Comparison of ENCODE assay signal across 24 mouse cellular contexts in genomic region chr12:97978668-97979067, GRCm38 (mm10).
A peak's percentile ranks its signal among the peaks of the same experiment; 100 is the strongest.
DNase-seq lines count a peak whose midpoint lies in the region; ATAC-seq and TF ChIP-seq lines count a peak whose summit lies in the region.
"Had no signal": no experiment of that assay in that cellular context is flagged by ENCODE, and none has a peak within 500 bp of the region (broad histone marks: within the 10 kb centered on the region; RNA-seq: fewer than 3 reads in every experiment).

No protein-coding gene starts in this region.

- no peak overlapping the region for H3K4me3 ChIP-seq in hindbrain, embryonic 16.5 days (ENCODE audit: low read length)
- no peak overlapping the region for H3K4me3 ChIP-seq in hindbrain, embryonic 12.5 days
- no peak overlapping the region for H3K4me3 ChIP-seq in cortical plate, adult 2 months (ENCODE audit: insufficient read depth, low read length)
- no peak overlapping the region for H3K4me3 ChIP-seq in forebrain, embryonic 12.5 days (replicated peaks)
- no peak overlapping the region for H3K4me3 ChIP-seq in forebrain, postnatal 0 days (ENCODE audit: low read depth, low read length)
- H3K4me3 ChIP-seq: heart, embryonic 10.5 days; limb, embryonic 10.5 days; limb, embryonic 15.5 days; liver, embryonic 13.5 days; midbrain, embryonic 15.5 days; neural tube, embryonic 15.5 days had no signal

- no peak for TF ChIP-seq CTCF in cortical plate, adult 2 months (IDR thresholded peaks at IDR 0.05; ENCODE audit: extremely low read depth, insufficient read depth, low read length)
- TF ChIP-seq CTCF in forebrain, postnatal 0 days (IDR thresholded peaks at IDR 0.05; ENCODE audit: low read depth) = no peak

- no peak overlapping the region for H3K9ac ChIP-seq in hindbrain, embryonic 16.5 days (ENCODE audit: low read depth, low read length)
- H3K9ac ChIP-seq in hindbrain, embryonic 12.5 days = no peak overlapping the region
- H3K9ac ChIP-seq in forebrain, embryonic 12.5 days = no peak overlapping the region
- no peak overlapping the region for H3K9ac ChIP-seq in forebrain, postnatal 0 days
- H3K9ac ChIP-seq: limb, embryonic 15.5 days; liver, embryonic 13.5 days; midbrain, embryonic 15.5 days; neural tube, embryonic 15.5 days had no signal

- H3K27ac ChIP-seq in hindbrain, embryonic 16.5 days (ENCODE audit: low read depth, low read length) = no peak overlapping the region
- no peak overlapping the region for H3K27ac ChIP-seq in hindbrain, embryonic 12.5 days
- 0 out of 2 replicates have a peak overlapping the region, but pooled peaks have one; percentile 23 for H3K27ac ChIP-seq in cortical plate, adult 2 months (ENCODE audit: insufficient read depth, low read length)
- H3K27ac ChIP-seq in forebrain, embryonic 12.5 days = 0 out of 2 replicates have a peak overlapping the region, but pooled peaks have one; percentile 25
- no peak overlapping the region for H3K27ac ChIP-seq in forebrain, postnatal 0 days (ENCODE audit: low read depth, low read length)
- H3K27ac ChIP-seq: heart, embryonic 10.5 days; limb, embryonic 10.5 days; limb, embryonic 15.5 days; liver, embryonic 13.5 days; midbrain, embryonic 15.5 days; neural tube, embryonic 15.5 days had no signal

- TF ChIP-seq POLR2A in cortical plate, adult 2 months (IDR thresholded peaks at IDR 0.05; ENCODE audit: extremely low read depth, insufficient read depth, low read length) = no peak

- H3K4me1 ChIP-seq in hindbrain, embryonic 16.5 days (ENCODE audit: control insufficient read depth, insufficient read depth, low read depth, low read length) = no peaks in the 10 kb centered on the region
- no peaks in the 10 kb centered on the region for H3K4me1 ChIP-seq in hindbrain, embryonic 12.5 days
- H3K4me1 ChIP-seq in cortical plate, adult 2 months (ENCODE audit: control insufficient read depth, insufficient read depth, low read length) = no peaks in the 10 kb centered on the region
- H3K4me1 ChIP-seq in forebrain, embryonic 12.5 days = peaks cover 14% of the 10 kb centered on the region
- H3K4me1 ChIP-seq in forebrain, postnatal 0 days (ENCODE audit: insufficient read depth) = no peaks in the 10 kb centered on the region
- H3K4me1 ChIP-seq: heart, embryonic 10.5 days; limb, embryonic 10.5 days; limb, embryonic 15.5 days; liver, embryonic 13.5 days had no signal

- H3K27me3 ChIP-seq in hindbrain, embryonic 16.5 days (replicated peaks; ENCODE audit: control insufficient read depth, insufficient read depth, low read length) = no peaks in the 10 kb centered on the region
- H3K27me3 ChIP-seq in hindbrain, embryonic 12.5 days = no peaks in the 10 kb centered on the region
- H3K27me3 ChIP-seq in forebrain, embryonic 12.5 days = no peaks in the 10 kb centered on the region
- H3K27me3 ChIP-seq in forebrain, postnatal 0 days (ENCODE audit: insufficient read depth, low read length) = no peaks in the 10 kb centered on the region
- H3K27me3 ChIP-seq: limb, embryonic 15.5 days; liver, embryonic 13.5 days; midbrain, embryonic 15.5 days; neural tube, embryonic 15.5 days had no signal

- peak; percentile 58 for ATAC-seq in hindbrain, embryonic 16.5 days
- no peak for ATAC-seq in hindbrain, embryonic 12.5 days (ENCODE audit: low FRiP score)
- ATAC-seq in forebrain, embryonic 12.5 days (ENCODE audit: low FRiP score) = no peak; the same call in 1 of the 2 replicates
- peak; percentile 53; the same call in 1 of the 2 replicates for ATAC-seq in forebrain, postnatal 0 days
- ATAC-seq: CD4-positive, CD25-positive, alpha-beta regulatory T cell, adult 4 months; intestine, embryonic 16.5 days; lung, postnatal 0 days had no signal

- H3K36me3 ChIP-seq in hindbrain, embryonic 16.5 days (ENCODE audit: control insufficient read depth, insufficient read depth, low read length) = no peaks in the 10 kb centered on the region
- no peaks in the 10 kb centered on the region for H3K36me3 ChIP-seq in hindbrain, embryonic 12.5 days
- no peaks in the 10 kb centered on the region for H3K36me3 ChIP-seq in forebrain, embryonic 12.5 days (replicated peaks)
- H3K36me3 ChIP-seq in forebrain, postnatal 0 days (ENCODE audit: insufficient read depth) = no peaks in the 10 kb centered on the region
- H3K36me3 ChIP-seq: heart, embryonic 10.5 days; limb, embryonic 10.5 days; limb, embryonic 15.5 days; liver, embryonic 13.5 days; midbrain, embryonic 15.5 days; neural tube, embryonic 15.5 days had no signal

- DNase-seq in forebrain, postnatal 0 days = peak; percentile 49
- DNase-seq in kidney, adult 9 months = no peak
- no peak for DNase-seq in layer of hippocampus, postnatal 36 days
- DNase-seq: adrenal gland, postnatal 14 days; heart, postnatal 36 days; kidney, adult 8-10 months; kidney, postnatal 10 days; liver, embryonic 13.5 days; lung, adult 18-20 months; lung, postnatal 4 days; right cerebral cortex, postnatal 14 days; thymus, postnatal 4 days had no signal

- no peak overlapping the region for H3K4me2 ChIP-seq in hindbrain, embryonic 16.5 days (ENCODE audit: low read length)
- no peak overlapping the region for H3K4me2 ChIP-seq in hindbrain, embryonic 12.5 days (replicated peaks)
- H3K4me2 ChIP-seq in forebrain, embryonic 12.5 days = no peak overlapping the region
- no peak overlapping the region for H3K4me2 ChIP-seq in forebrain, postnatal 0 days (ENCODE audit: low read depth)
- H3K4me2 ChIP-seq: limb, embryonic 15.5 days; liver, embryonic 13.5 days; midbrain, embryonic 15.5 days; neural tube, embryonic 15.5 days had no signal

- H3K9me3 ChIP-seq in hindbrain, embryonic 16.5 days (ENCODE audit: control insufficient read depth, low read length) = no peaks in the 10 kb centered on the region
- H3K9me3 ChIP-seq in hindbrain, embryonic 12.5 days (replicated peaks) = no peaks in the 10 kb centered on the region
- no peaks in the 10 kb centered on the region for H3K9me3 ChIP-seq in forebrain, embryonic 12.5 days
- H3K9me3 ChIP-seq in forebrain, postnatal 0 days (ENCODE audit: low read length) = no peaks in the 10 kb centered on the region
- H3K9me3 ChIP-seq: heart, embryonic 10.5 days; limb, embryonic 10.5 days; limb, embryonic 15.5 days; liver, embryonic 13.5 days; midbrain, embryonic 15.5 days; neural tube, embryonic 15.5 days had no signal

- 64% methylated on average over 3 of the region's 3 CpGs for WGBS in hindbrain, embryonic 16.5 days
- WGBS in hindbrain, embryonic 12.5 days = 77% methylated on average over 3 of the region's 3 CpGs
- 77% methylated on average over 3 of the region's 3 CpGs for WGBS in forebrain, embryonic 12.5 days
- WGBS in forebrain, postnatal 0 days = 42% methylated on average over 3 of the region's 3 CpGs

Comparison
In these comparisons a context has a peak if more than half of its experiments do, and no peak if none do; other contexts are left out.
1. ATAC-seq: peak in hindbrain, embryonic 16.5 days (single experiment) and forebrain, postnatal 0 days (single experiment); none in hindbrain, embryonic 12.5 days (single experiment) and forebrain, embryonic 12.5 days (single experiment).
2. H3K27ac ChIP-seq: peak in cortical plate, adult 2 months (single experiment) and forebrain, embryonic 12.5 days (single experiment); none in hindbrain, embryonic 16.5 days (single experiment), hindbrain, embryonic 12.5 days (single experiment) and forebrain, postnatal 0 days (single experiment).